Mouse (Mus musculus) megakaryocyte, embryonic 14.5 days (primary cell): ENCODE results near the gene Dnm2.

ENCODE experiments used
- FLI1 ChIP-seq: IDR thresholded peaks from 2 replicates; pipeline ENCODE4 v1.6.1; 2012; ENCODE audit warnings: low read length, inconsistent platforms, mixed read lengths
- GATA1 ChIP-seq: IDR thresholded peaks from 3 replicates; pipeline ENCODE4 v1.6.1; 2012; ENCODE audit warnings: mixed read lengths, low read length, inconsistent platforms, borderline replicate concordance

GRCm38 (mm10) chr9:21401042-21401441, 23.7 kb upstream of the Dnm2 start:
- TF ChIP-seq GATA1, result no peak
- no peak for TF ChIP-seq FLI1
